Mouse (Mus musculus) stomach, postnatal 0 days (tissue): ENCODE measurements around the gene Mast4. TPM values are rescaled to one million over a fixed set of nuclear protein-coding genes. Genes with fewer than 3 reads are reported as not detected.

Experiments
- ATAC-seq: fragments of 200-750 bp; cut with Nextera tagmentation; 2 replicates; pipeline ENCODE4 v1.8.0; 2017; ENCODE audit not compliant: low FRiP score, low TSS enrichment
- DNase-seq: peaks from one replicate; pipeline ENCODE4 v3.0.0-alpha.2; 2016; ENCODE audit warnings: low spot score
- H3K27ac ChIP-seq: fragments of 300-500 bp; sonication (generic); replicated peaks from 2 replicates; pipeline ENCODE4 v1.5.1; 2014; ENCODE audit warnings: mild to moderate bottlenecking, control low read depth
- H3K27me3 ChIP-seq: fragments of 300-500 bp; sonication (generic); 2 replicates; pipeline ENCODE4 v1.6.1; 2014; ENCODE audit warnings: low read length; ENCODE audit not compliant: control insufficient read depth, insufficient read depth
- H3K36me3 ChIP-seq: fragments of 300-500 bp; sonication (generic); 2 replicates; pipeline ENCODE4 v1.6.1; 2014; ENCODE audit warnings: low read length, mixed read lengths; ENCODE audit not compliant: control insufficient read depth, insufficient read depth
- H3K4me1 ChIP-seq: fragments of 300-500 bp; sonication (generic); replicated peaks from 2 replicates; pipeline ENCODE4 v1.6.1; 2014; ENCODE audit warnings: antibody characterized with exemption; ENCODE audit not compliant: control insufficient read depth, insufficient read depth
- H3K4me2 ChIP-seq: fragments of 300-500 bp; sonication (generic); replicated peaks from 2 replicates; pipeline ENCODE4 v1.6.1; 2014; ENCODE audit warnings: low read depth, mild to moderate bottlenecking, control low read depth, moderate library complexity
- H3K4me3 ChIP-seq: fragments of 300-500 bp; sonication (generic); 2 replicates; pipeline ENCODE4 v1.5.1; 2014; ENCODE audit warnings: low read depth, low read length, control low read depth
- H3K9ac ChIP-seq: fragments of 300-500 bp; sonication (generic); 2 replicates; pipeline ENCODE4 v1.6.1; 2014; ENCODE audit warnings: mild to moderate bottlenecking, low read length, control low read depth, mixed read lengths
- H3K9me3 ChIP-seq: fragments of 300-500 bp; sonication (generic); 2 replicates; pipeline ENCODE4 v1.6.1; 2016; ENCODE audit warnings: low read length; ENCODE audit not compliant: control insufficient read depth
- CTCF ChIP-seq: IDR thresholded peaks from 2 replicates; pipeline ENCODE4 v1.5.1; 2016; ENCODE audit warnings: antibody characterized with exemption, low read depth, mild to moderate bottlenecking, moderate library complexity
- EP300 ChIP-seq: optimal IDR thresholded peaks from 2 replicates; pipeline ENCODE3; 2016; ENCODE audit warnings: antibody characterized with exemption
- WGBS: fragments of 180-500 bp; shearing (Covaris S2); extraction: QIAGEN DNeasy Blood & Tissue Kit; methylation state at CpG from one replicate; pipeline ENCODE4 v1.1.7; 2014; 5-methylcytosine and 5-hydroxymethylcytosine counted together
- polyA plus RNA-seq: library from polyadenylated mRNA; unstranded; fragments of >200 nt; fragmentation: Nextera tagmentation; extraction: Ambion mirVana; gene quantifications from 2 replicates; pipeline ENCODE4 v1.2.1, GENCODE M21; 2015

Mast4 gene
- polyA plus RNA-seq, 1 experiment from 2014 or later = 18.2 TPM

- no peak overlapping the region for H3K9ac ChIP-seq
- H3K27me3 ChIP-seq = no peaks in the 10 kb centered on the region
- TF ChIP-seq CTCF (no peak), EP300 (no peak)
- no peaks in the 10 kb centered on the region for H3K36me3 ChIP-seq
- H3K4me3 ChIP-seq = no peak overlapping the region
- H3K27ac ChIP-seq = no peak overlapping the region
- ATAC-seq = no peak
- 54% methylated on average over 4 of the region's 4 CpGs for WGBS
- H3K4me2 ChIP-seq = no peak overlapping the region
- peak; percentile 9 for DNase-seq
- no peaks in the 10 kb centered on the region for H3K9me3 ChIP-seq
- 0 out of 2 replicates have a peak, but pooled peaks cover 2% of the 10 kb centered on the region for H3K4me1 ChIP-seq
Observed at GRCm38 (mm10) chr13:103207199-103207598, 127.1 kb downstream of the Mast4 start.

- Histone ChIP-seq H3K9me3 (no peaks in the 10 kb centered on the region), H3K4me1 (no peaks in the 10 kb centered on the region), H3K27ac (no peak overlapping the region), H3K27me3 (no peaks in the 10 kb centered on the region), H3K9ac (no peak overlapping the region), H3K4me3 (no peak overlapping the region), H3K36me3 (no peaks in the 10 kb centered on the region), H3K4me2 (no peak overlapping the region)
- ATAC-seq (no peak), DNase-seq (peak; percentile 2)
- TF ChIP-seq CTCF (no peak), EP300 (no peak)
- 79% methylated on average over 9 of the region's 9 CpGs for WGBS
Observed at GRCm38 (mm10) chr13:103206644-103207043, 127.7 kb downstream of the Mast4 start.

- Histone ChIP-seq H3K9ac (no peak overlapping the region), H3K4me1 (no peaks in the 10 kb centered on the region), H3K27me3 (no peaks in the 10 kb centered on the region), H3K36me3 (no peaks in the 10 kb centered on the region), H3K4me3 (no peak overlapping the region), H3K4me2 (no peak overlapping the region), H3K9me3 (no peaks in the 10 kb centered on the region), H3K27ac (no peak overlapping the region)
- no peak for TF ChIP-seq EP300
- TF ChIP-seq CTCF = no peak
- DNase-seq = peak; percentile 4
- 89% methylated on average over 5 of the region's 5 CpGs for WGBS
- ATAC-seq = no peak
Observed at GRCm38 (mm10) chr13:103205191-103205590, 129.1 kb downstream of the Mast4 start.

- Histone ChIP-seq H3K9ac (no peak overlapping the region), H3K4me1 (no peaks in the 10 kb centered on the region), H3K4me3 (no peak overlapping the region), H3K27ac (no peak overlapping the region), H3K36me3 (no peaks in the 10 kb centered on the region), H3K9me3 (no peaks in the 10 kb centered on the region), H3K27me3 (no peaks in the 10 kb centered on the region), H3K4me2 (no peak overlapping the region)
- WGBS = 49% methylated on average over 1 of the region's 1 CpGs
- DNase-seq (peak; percentile 4), ATAC-seq (no peak)
- no peak for TF ChIP-seq EP300
- TF ChIP-seq CTCF = no peak
Observed at GRCm38 (mm10) chr13:103203376-103203895, 130.9 kb downstream of the Mast4 start.

GRCm38 (mm10) chr13:103201016-103201760 is 133.1 kb downstream of the Mast4 start:
- Histone ChIP-seq H3K9me3 (no peaks in the 10 kb centered on the region), H3K4me3 (no peak overlapping the region), H3K4me2 (no peak overlapping the region), H3K9ac (no peak overlapping the region), H3K36me3 (no peaks in the 10 kb centered on the region), H3K27ac (no peak overlapping the region), H3K27me3 (no peaks in the 10 kb centered on the region), H3K4me1 (no peaks in the 10 kb centered on the region)
- no peak for DNase-seq
- TF ChIP-seq EP300 = no peak
- TF ChIP-seq CTCF = no peak
- 76% methylated on average over 10 of the region's 10 CpGs for WGBS
- ATAC-seq = no peak

- 33% methylated on average over 2 of the region's 2 CpGs for WGBS
- no peak overlapping the region for H3K9ac ChIP-seq
- no peak for ATAC-seq
- H3K36me3 ChIP-seq = no peaks in the 10 kb centered on the region
- H3K27me3 ChIP-seq = no peaks in the 10 kb centered on the region
- no peaks in the 10 kb centered on the region for H3K9me3 ChIP-seq
- no peaks in the 10 kb centered on the region for H3K4me1 ChIP-seq
- no peak overlapping the region for H3K27ac ChIP-seq
- DNase-seq = no peak
- no peak overlapping the region for H3K4me2 ChIP-seq
- TF ChIP-seq CTCF (no peak), EP300 (no peak)
- no peak overlapping the region for H3K4me3 ChIP-seq
Observed at GRCm38 (mm10) chr13:103199823-103200660, 134.3 kb downstream of the Mast4 start.
